Mouse (Mus musculus): ENCODE measurements at regions not wholly inside any gene's neighbourhood (a gene's known extent, or its start where the extent isn't known, plus 50 kb on each side); places are given as distances from the start of the nearest gene placed in this dataset.

DNA sequence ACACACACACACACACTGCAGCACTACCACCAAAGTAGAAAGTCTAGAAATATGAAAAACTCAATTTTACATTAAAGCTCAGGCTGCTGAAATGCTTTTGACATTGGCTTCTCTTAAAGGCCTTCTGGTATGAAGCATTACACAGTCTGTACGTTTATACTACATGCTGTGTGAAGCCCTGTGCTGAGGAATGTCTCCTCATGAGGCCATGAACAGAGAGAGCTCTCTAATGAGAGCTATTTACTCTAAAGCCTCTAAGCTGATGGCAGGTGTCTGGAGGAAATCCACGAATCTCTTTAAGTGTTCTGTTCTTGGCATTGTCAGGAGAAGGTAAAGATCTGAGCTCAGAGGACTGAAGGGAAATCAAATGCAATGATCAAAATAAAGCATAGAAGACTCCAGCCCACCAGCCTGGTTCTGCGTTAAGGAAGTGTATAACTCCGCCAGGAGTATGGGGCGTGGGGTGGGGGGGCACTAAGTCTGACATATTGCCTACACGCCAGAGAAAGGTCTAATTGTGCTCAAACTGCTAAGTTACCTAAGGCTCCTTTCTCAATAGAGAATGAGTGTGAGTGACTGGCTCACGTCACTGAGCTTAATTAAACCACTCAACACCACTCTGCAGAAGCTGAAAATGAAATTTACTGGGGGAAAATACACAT, 160.9 kb downstream of the Anapc10 start:
- H3K27me3 ChIP-seq (replicated peaks; ENCODE audit: control insufficient read depth, insufficient read depth, low read length) = no peaks in the 10 kb centered on the region
- no peak overlapping the region for H3K4me2 ChIP-seq (replicated peaks; ENCODE audit: low read depth)
- no peaks in the 10 kb centered on the region for H3K4me1 ChIP-seq (replicated peaks; ENCODE audit: control insufficient read depth, insufficient read depth, low read length)
- no peaks in the 10 kb centered on the region for H3K9me3 ChIP-seq (ENCODE audit: control insufficient read depth)
- H3K27ac ChIP-seq (ENCODE audit: low read depth, low read length) = no peak overlapping the region
- TF ChIP-seq CTCF (IDR thresholded peaks at IDR 0.05; ENCODE audit: low read depth) = no peak
- no peak overlapping the region for H3K4me3 ChIP-seq (ENCODE audit: low read depth, low read length)
- no peaks in the 10 kb centered on the region for H3K36me3 ChIP-seq (ENCODE audit: control insufficient read depth, insufficient read depth)
- no peak for ATAC-seq
- no peak overlapping the region for H3K9ac ChIP-seq (ENCODE audit: low read depth, low read length)
- 64% methylated on average over 7 of the region's 7 CpGs for WGBS

DNA sequence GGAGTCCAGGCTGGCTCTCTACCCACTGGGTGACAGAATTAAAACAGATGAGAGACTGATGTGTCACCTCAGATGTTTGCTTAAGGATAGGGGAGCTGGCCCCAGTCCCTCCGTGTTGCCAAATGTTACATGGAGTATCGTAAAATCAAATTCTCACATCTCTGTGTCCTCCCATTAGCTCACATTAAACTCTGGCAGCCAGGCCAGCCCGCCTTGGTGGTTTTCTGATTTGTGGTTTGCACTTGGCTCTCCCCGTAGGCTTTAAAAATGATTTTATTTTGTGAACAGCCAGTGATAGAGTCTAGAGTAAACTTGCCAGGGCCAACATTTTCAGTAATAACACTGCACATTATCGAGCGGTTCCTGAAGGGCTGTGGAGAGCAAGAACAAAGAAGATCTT, 149.8 kb downstream of the Hhip start:
- WGBS = 62% methylated on average over 6 of the region's 6 CpGs
- no peaks in the 10 kb centered on the region for H3K36me3 ChIP-seq (ENCODE audit: control insufficient read depth, insufficient read depth)

More for the DNA sequence above, 149.8 kb downstream of the Hhip start:
- H3K4me3 ChIP-seq (ENCODE audit: low read depth, low read length) = no peak overlapping the region
- no peaks in the 10 kb centered on the region for H3K4me1 ChIP-seq (replicated peaks; ENCODE audit: control insufficient read depth, insufficient read depth, low read length)
- no peak for TF ChIP-seq CTCF (IDR thresholded peaks at IDR 0.05; ENCODE audit: low read depth)
- H3K9me3 ChIP-seq (ENCODE audit: control insufficient read depth) = no peaks in the 10 kb centered on the region
- ATAC-seq = no peak
- H3K27me3 ChIP-seq (replicated peaks; ENCODE audit: control insufficient read depth, insufficient read depth, low read length) = no peaks in the 10 kb centered on the region
- H3K27ac ChIP-seq (ENCODE audit: low read depth, low read length) = no peak overlapping the region
- no peak overlapping the region for H3K9ac ChIP-seq (ENCODE audit: low read depth, low read length)
- no peak overlapping the region for H3K4me2 ChIP-seq (replicated peaks; ENCODE audit: low read depth)
